Mouse (Mus musculus) testis, adult 2 months (tissue): ENCODE data around the gene Pnmt.

Experiments used
- CTCF ChIP-seq: fragments of 200-500 bp; IDR thresholded peaks from 2 replicates; pipeline ENCODE4 v1.5.1; 2012; ENCODE audit warnings: low read depth, mild to moderate bottlenecking, inconsistent platforms, low read length, moderate library complexity; ENCODE audit not compliant: control insufficient read depth, insufficient read depth, insufficient replicate concordance
- POLR2A ChIP-seq: fragments of 200-500 bp; IDR thresholded peaks from 2 replicates; pipeline ENCODE4 v1.6.1; 2012; ENCODE audit warnings: low read depth, mild to moderate bottlenecking, inconsistent platforms, low read length, moderate library complexity; ENCODE audit not compliant: control insufficient read depth

- TF ChIP-seq POLR2A (no peak), CTCF (no peak)
Observed at GRCm38 (mm10) chr11:98369337-98369736, 16.9 kb upstream of the Pnmt start.
